ENCODE assay signal across 8 mouse cellular contexts in the genomic region with DNA sequence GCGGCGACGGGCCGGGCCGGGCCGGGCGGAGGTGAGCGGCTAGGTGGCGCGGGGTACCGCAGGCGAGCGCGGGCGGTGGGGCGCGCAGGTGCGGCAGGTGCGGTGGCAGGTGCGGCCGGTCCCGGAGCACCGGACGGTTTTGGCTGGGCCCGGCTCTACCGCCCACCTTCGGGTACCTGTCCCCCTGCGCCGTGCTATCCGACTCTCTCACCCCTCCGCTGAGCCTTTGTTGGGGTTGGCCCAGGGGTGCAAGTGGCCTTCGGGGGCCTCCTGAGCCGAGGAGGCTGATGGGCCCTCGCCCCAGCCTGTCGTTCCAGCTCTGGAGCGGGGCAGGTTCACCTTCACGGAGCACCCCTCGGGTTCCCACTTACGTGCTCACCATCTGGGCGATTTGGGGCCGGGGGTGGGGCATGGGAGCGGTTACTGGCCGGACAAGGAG. TPM values are rescaled to one million over a fixed set of nuclear protein-coding genes. Genes with fewer than 3 reads are reported as not detected.
DNase-seq lines count a peak whose midpoint lies in the region; ATAC-seq lines count a peak whose summit lies in the region.

No protein-coding gene starts in this region.

- WGBS in embryonic facial prominence, embryonic 14.5 days = 0% methylated on average over 4 of the region's 43 CpGs
- 2% methylated on average over 32 of the region's 43 CpGs for WGBS in intestine, embryonic 15.5 days
- under 1% methylated on average over 43 of the region's 43 CpGs for WGBS in midbrain, embryonic 10.5 days

- no peaks in the 10 kb centered on the region for H3K27me3 ChIP-seq in embryonic facial prominence, embryonic 14.5 days (replicated peaks; ENCODE audit: control insufficient read depth, insufficient read depth, low read length)
- no peaks in the 10 kb centered on the region for H3K27me3 ChIP-seq in intestine, embryonic 15.5 days (replicated peaks)
- no peaks in the 10 kb centered on the region for H3K27me3 ChIP-seq in midbrain, embryonic 10.5 days (ENCODE audit: low read depth, poor library complexity, severe bottlenecking)

- peak overlapping the region; percentile 84 for H3K9ac ChIP-seq in embryonic facial prominence, embryonic 14.5 days (ENCODE audit: low read depth, low read length)
- H3K9ac ChIP-seq in intestine, embryonic 15.5 days = peak overlapping the region; percentile 82

- peak; percentile 54 for DNase-seq in cerebellum, adult 11 months
- no peak for DNase-seq in cerebellum, postnatal 10 days
- DNase-seq in CD4-positive helper T cell, adult 2 months (ENCODE audit: low read depth, low spot score) = peak; percentile 50
- DNase-seq in embryonic facial prominence, embryonic 14.5 days (ENCODE audit: low spot score) = no peak
- DNase-seq in midbrain, embryonic 10.5 days (ENCODE audit: low spot score) = peak; percentile 50
- peak; percentile 23 for DNase-seq in yolk sac, embryonic 10.5 days (ENCODE audit: low spot score)
- DNase-seq in right cerebral cortex, postnatal 4 days = no peak

- H3K4me2 ChIP-seq in embryonic facial prominence, embryonic 14.5 days (ENCODE audit: low read depth, low read length) = peak overlapping the region; percentile 85
- peak overlapping the region; percentile 77 for H3K4me2 ChIP-seq in intestine, embryonic 15.5 days (replicated peaks)

- peak; percentile 1; the same call in 1 of the 2 replicates for ATAC-seq in embryonic facial prominence, embryonic 14.5 days (ENCODE audit: low read depth)
- no peak for ATAC-seq in intestine, embryonic 15.5 days

- peak overlapping the region; percentile 81 for H3K4me3 ChIP-seq in embryonic facial prominence, embryonic 14.5 days (ENCODE audit: low read depth, low read length)
- H3K4me3 ChIP-seq in intestine, embryonic 15.5 days (replicated peaks) = peak overlapping the region; percentile 77
- peak overlapping the region; percentile 96 for H3K4me3 ChIP-seq in midbrain, embryonic 10.5 days

- H3K9me3 ChIP-seq in embryonic facial prominence, embryonic 14.5 days (ENCODE audit: control insufficient read depth, low read length) = no peaks in the 10 kb centered on the region
- no peaks in the 10 kb centered on the region for H3K9me3 ChIP-seq in intestine, embryonic 15.5 days
- H3K9me3 ChIP-seq in midbrain, embryonic 10.5 days (replicated peaks) = no peaks in the 10 kb centered on the region

- peak overlapping the region; percentile 90; the same call in 1 of the 2 replicates for H3K27ac ChIP-seq in embryonic facial prominence, embryonic 14.5 days (replicated peaks; ENCODE audit: low read depth, low read length)
- peak overlapping the region; percentile 99; the same call in 1 of the 2 replicates for H3K27ac ChIP-seq in intestine, embryonic 15.5 days
- H3K27ac ChIP-seq in midbrain, embryonic 10.5 days (replicated peaks) = peak overlapping the region; percentile 95

- H3K36me3 ChIP-seq in embryonic facial prominence, embryonic 14.5 days (ENCODE audit: control insufficient read depth, insufficient read depth, low read length) = peaks cover 14% of the 10 kb centered on the region; the same call in 1 of the 2 replicates
- H3K36me3 ChIP-seq in intestine, embryonic 15.5 days = peaks cover 3% of the 10 kb centered on the region; the same call in 1 of the 2 replicates
- peaks cover 32% of the 10 kb centered on the region for H3K36me3 ChIP-seq in midbrain, embryonic 10.5 days

- peaks cover 8% of the 10 kb centered on the region; the same call in 1 of the 2 replicates for H3K4me1 ChIP-seq in embryonic facial prominence, embryonic 14.5 days (ENCODE audit: control insufficient read depth, insufficient read depth, low read length)
- H3K4me1 ChIP-seq in intestine, embryonic 15.5 days (replicated peaks) = peaks cover 15% of the 10 kb centered on the region
- H3K4me1 ChIP-seq in midbrain, embryonic 10.5 days = peaks cover 30% of the 10 kb centered on the region

RNA-seq across cellular contexts. Expression of a gene that starts 0.6 kb away (rescaled TPM):
- polyA plus RNA-seq in embryonic facial prominence, embryonic 14.5 days (2014; fragmentation: Nextera tagmentation; extraction: Ambion mirVana) = 11.2 and 12.4 TPM in 2 replicates
- 9.2 and 10.9 TPM in 2 replicates for polyA plus RNA-seq in intestine, embryonic 15.5 days (2015; fragmentation: Nextera tagmentation; extraction: Ambion mirVana)
- polyA plus RNA-seq in midbrain, embryonic 10.5 days (2016; fragmentation: Nextera tagmentation; extraction: Ambion mirVana) = 13.8 and 18.6 TPM in 2 replicates

RNA-seq across cellular contexts. Expression of a gene that starts 25.7 kb away (rescaled TPM):
- polyA plus RNA-seq in embryonic facial prominence, embryonic 14.5 days (2014; fragmentation: Nextera tagmentation; extraction: Ambion mirVana) = 4,672 and 4,857 TPM in 2 replicates
- polyA plus RNA-seq in intestine, embryonic 15.5 days (2015; fragmentation: Nextera tagmentation; extraction: Ambion mirVana) = 5,895 and 6,298 TPM in 2 replicates
- 5,494 and 6,336 TPM in 2 replicates for polyA plus RNA-seq in midbrain, embryonic 10.5 days (2016; fragmentation: Nextera tagmentation; extraction: Ambion mirVana)

RNA-seq across cellular contexts. Expression of a gene that starts 54.7 kb away (rescaled TPM):
- polyA plus RNA-seq in embryonic facial prominence, embryonic 14.5 days (2014; fragmentation: Nextera tagmentation; extraction: Ambion mirVana) = 428 and 463 TPM in 2 replicates
- 424 and 429 TPM in 2 replicates for polyA plus RNA-seq in intestine, embryonic 15.5 days (2015; fragmentation: Nextera tagmentation; extraction: Ambion mirVana)
- polyA plus RNA-seq in midbrain, embryonic 10.5 days (2016; fragmentation: Nextera tagmentation; extraction: Ambion mirVana) = 961 and 1,033 TPM in 2 replicates

Comparison
In these comparisons a context has a peak if more than half of its experiments do, and no peak if none do; other contexts are left out.
1. DNase-seq: peak in cerebellum, adult 11 months (single experiment), CD4-positive helper T cell, adult 2 months (single experiment), midbrain, embryonic 10.5 days (single experiment) and yolk sac, embryonic 10.5 days (single experiment); none in cerebellum, postnatal 10 days (0 of 2), embryonic facial prominence, embryonic 14.5 days (single experiment) and right cerebral cortex, postnatal 4 days (single experiment).
2. Peak in every context shown above with its lines, with median percentiles within 50 percentile points of each other: H3K27ac ChIP-seq and H3K4me3 ChIP-seq.